Mouse (Mus musculus): Measurements from ENCODE around the gene Rbm17. TPM values are rescaled to one million over a fixed set of nuclear protein-coding genes. Genes with fewer than 3 reads are reported as not detected.
"Not testable (repeated sequence)": the region's sequence is repeated elsewhere in the genome, so short reads cannot be mapped to it uniquely, and the experiment has no call there.

Gene Rbm17
- polyA plus RNA-seq, 1 experiment from 2014 or later: 58.1 TPM

DNA sequence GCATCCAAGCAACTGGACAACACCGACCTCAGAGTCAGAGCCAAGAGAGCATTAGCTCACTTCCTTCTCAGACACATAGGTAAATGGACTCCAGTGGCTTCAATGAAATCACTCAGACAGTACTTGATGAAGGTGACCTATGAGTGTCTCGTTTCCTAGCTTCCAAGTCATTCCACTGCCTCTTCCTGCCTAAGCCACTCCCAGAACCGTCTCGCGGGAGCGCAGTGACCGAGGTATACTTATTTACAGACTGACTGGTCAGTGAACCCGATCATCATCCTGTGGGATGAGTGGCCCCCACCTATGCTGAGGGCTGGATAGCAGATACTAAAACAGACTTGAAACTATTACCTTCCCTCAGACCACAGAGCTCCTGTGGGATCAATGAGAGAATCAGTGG is 57.9 kb downstream of the Rbm17 start:
- ATAC-seq: no peak
- H3K27me3 ChIP-seq (replicated peaks; ENCODE audit: control insufficient read depth, insufficient read depth, low read length): no peaks in the 10 kb centered on the region
- H3K36me3 ChIP-seq (ENCODE audit: control insufficient read depth, insufficient read depth): no peaks in the 10 kb centered on the region
- no peak overlapping the region for H3K4me2 ChIP-seq (replicated peaks; ENCODE audit: low read depth)
- no peak overlapping the region for H3K9ac ChIP-seq (ENCODE audit: low read depth, low read length)
- WGBS: 80% methylated on average over 8 of the region's 8 CpGs
- H3K9me3 ChIP-seq (ENCODE audit: control insufficient read depth): no peaks in the 10 kb centered on the region
- no peaks in the 10 kb centered on the region for H3K4me1 ChIP-seq (replicated peaks; ENCODE audit: control insufficient read depth, insufficient read depth, low read length)
- no peak overlapping the region for H3K4me3 ChIP-seq (ENCODE audit: low read depth, low read length)
- no peak overlapping the region for H3K27ac ChIP-seq (ENCODE audit: low read depth, low read length)
- TF ChIP-seq CTCF (IDR thresholded peaks at IDR 0.05; ENCODE audit: low read depth): no peak

DNA sequence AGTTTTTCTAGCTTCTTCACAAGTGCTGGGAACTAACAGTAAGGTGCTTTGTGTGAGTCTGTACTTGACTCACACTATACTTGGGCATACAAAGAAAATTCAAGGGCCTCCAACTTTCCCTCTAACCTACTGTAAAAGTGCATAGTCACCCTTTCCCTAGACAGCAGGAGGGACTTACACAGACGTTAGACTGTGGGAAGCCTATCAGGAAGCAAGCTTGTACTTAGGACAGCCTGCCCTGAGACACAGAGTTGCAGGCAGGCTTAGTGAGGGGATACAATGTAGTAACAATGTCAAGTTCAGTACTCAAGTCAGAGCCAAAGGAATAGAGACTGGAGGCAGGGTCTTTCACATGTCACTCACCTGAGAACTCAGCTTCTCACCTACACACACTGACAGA is 58.6 kb downstream of the Rbm17 start:
- ATAC-seq: no peak; the same call in 1 of the 2 replicates
- H3K4me2 ChIP-seq (replicated peaks; ENCODE audit: low read depth): no peak overlapping the region
- H3K27ac ChIP-seq (ENCODE audit: low read depth, low read length): no peak overlapping the region
- TF ChIP-seq CTCF (IDR thresholded peaks at IDR 0.05; ENCODE audit: low read depth): no peak
- WGBS: 18% methylated on average over 1 of the region's 1 CpGs
- no peaks in the 10 kb centered on the region for H3K9me3 ChIP-seq (ENCODE audit: control insufficient read depth)
- H3K9ac ChIP-seq (ENCODE audit: low read depth, low read length): no peak overlapping the region
- no peaks in the 10 kb centered on the region for H3K4me1 ChIP-seq (replicated peaks; ENCODE audit: control insufficient read depth, insufficient read depth, low read length)
- no peaks in the 10 kb centered on the region for H3K36me3 ChIP-seq (ENCODE audit: control insufficient read depth, insufficient read depth)
- no peak overlapping the region for H3K4me3 ChIP-seq (ENCODE audit: low read depth, low read length)
- H3K27me3 ChIP-seq (replicated peaks; ENCODE audit: control insufficient read depth, insufficient read depth, low read length): no peaks in the 10 kb centered on the region

- TF ChIP-seq CTCF (IDR thresholded peaks at IDR 0.05; ENCODE audit: low read depth): no peak
- no peak overlapping the region for H3K27ac ChIP-seq (ENCODE audit: low read depth, low read length)
- no peaks in the 10 kb centered on the region for H3K4me1 ChIP-seq (replicated peaks; ENCODE audit: control insufficient read depth, insufficient read depth, low read length)
- H3K9ac ChIP-seq (ENCODE audit: low read depth, low read length): no peak overlapping the region
- no peaks in the 10 kb centered on the region for H3K36me3 ChIP-seq (ENCODE audit: control insufficient read depth, insufficient read depth)
- H3K4me3 ChIP-seq (ENCODE audit: low read depth, low read length): no peak overlapping the region
- ATAC-seq: no peak
- no peaks in the 10 kb centered on the region for H3K27me3 ChIP-seq (replicated peaks; ENCODE audit: control insufficient read depth, insufficient read depth, low read length)
- WGBS: 62% methylated on average over 5 of the region's 5 CpGs
- no peaks in the 10 kb centered on the region for H3K9me3 ChIP-seq (ENCODE audit: control insufficient read depth)
- no peak overlapping the region for H3K4me2 ChIP-seq (replicated peaks; ENCODE audit: low read depth)
These were observed 59.6 kb downstream of the Rbm17 start for GRCm38 (mm10) chr2:11544342-11544741.

- no peaks in the 10 kb centered on the region for H3K4me1 ChIP-seq (replicated peaks; ENCODE audit: control insufficient read depth, insufficient read depth, low read length)
- no peaks in the 10 kb centered on the region for H3K27me3 ChIP-seq (replicated peaks; ENCODE audit: control insufficient read depth, insufficient read depth, low read length)
- H3K27ac ChIP-seq (ENCODE audit: low read depth, low read length): no peak overlapping the region
- no peak for TF ChIP-seq CTCF (IDR thresholded peaks at IDR 0.05; ENCODE audit: low read depth)
- 72% methylated on average over 7 of the region's 7 CpGs for WGBS
- H3K4me3 ChIP-seq (ENCODE audit: low read depth, low read length): no peak overlapping the region
- no peaks in the 10 kb centered on the region for H3K36me3 ChIP-seq (ENCODE audit: control insufficient read depth, insufficient read depth)
- no peak overlapping the region for H3K9ac ChIP-seq (ENCODE audit: low read depth, low read length)
- ATAC-seq: no peak
- H3K9me3 ChIP-seq (ENCODE audit: control insufficient read depth): no peaks in the 10 kb centered on the region
- no peak overlapping the region for H3K4me2 ChIP-seq (replicated peaks; ENCODE audit: low read depth)
These were observed 60.8 kb downstream of the Rbm17 start for GRCm38 (mm10) chr2:11543158-11543557.

- Histone ChIP-seq H3K36me3 (ENCODE audit: control insufficient read depth, insufficient read depth) (no peaks in the 10 kb centered on the region), H3K4me1 (replicated peaks; ENCODE audit: control insufficient read depth, insufficient read depth, low read length) (no peaks in the 10 kb centered on the region), H3K27me3 (replicated peaks; ENCODE audit: control insufficient read depth, insufficient read depth, low read length) (no peaks in the 10 kb centered on the region), H3K4me3 (ENCODE audit: low read depth, low read length) (no peak overlapping the region), H3K9ac (ENCODE audit: low read depth, low read length) (no peak overlapping the region), H3K27ac (ENCODE audit: low read depth, low read length) (no peak overlapping the region), H3K9me3 (ENCODE audit: control insufficient read depth) (no peaks in the 10 kb centered on the region), H3K4me2 (replicated peaks; ENCODE audit: low read depth) (no peak overlapping the region)
- WGBS: 86% methylated on average over 1 of the region's 1 CpGs
- TF ChIP-seq CTCF (IDR thresholded peaks at IDR 0.05; ENCODE audit: low read depth): peak; percentile 92
- ATAC-seq: peak; percentile 67; the same call in 1 of the 2 replicates
These were observed 61.3 kb downstream of the Rbm17 start for GRCm38 (mm10) chr2:11542640-11543039.

DNA sequence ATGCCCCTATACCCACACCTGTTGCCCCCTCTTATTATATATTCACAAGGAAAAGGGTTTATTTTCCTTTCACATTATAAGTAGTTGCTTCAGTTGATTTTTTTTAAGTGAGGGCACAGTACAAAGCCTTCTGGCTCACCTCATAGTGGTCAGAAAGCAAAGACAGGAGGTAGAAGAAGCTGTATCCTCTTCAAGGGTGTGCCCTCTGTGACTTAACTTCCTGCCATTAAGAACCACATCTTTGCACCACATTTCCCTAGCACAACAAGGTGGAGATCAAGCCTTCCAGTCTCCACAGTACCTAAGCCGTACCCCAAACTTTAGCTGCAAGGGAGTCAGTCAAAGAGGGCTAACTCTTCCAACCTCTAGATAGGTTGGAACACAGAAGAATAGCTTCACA is 61.8 kb downstream of the Rbm17 start:
- Histone ChIP-seq H3K36me3 (ENCODE audit: control insufficient read depth, insufficient read depth) (no peaks in the 10 kb centered on the region), H3K4me1 (replicated peaks; ENCODE audit: control insufficient read depth, insufficient read depth, low read length) (no peaks in the 10 kb centered on the region)
- WGBS: 96% methylated on average over 1 of the region's 1 CpGs

DNA sequence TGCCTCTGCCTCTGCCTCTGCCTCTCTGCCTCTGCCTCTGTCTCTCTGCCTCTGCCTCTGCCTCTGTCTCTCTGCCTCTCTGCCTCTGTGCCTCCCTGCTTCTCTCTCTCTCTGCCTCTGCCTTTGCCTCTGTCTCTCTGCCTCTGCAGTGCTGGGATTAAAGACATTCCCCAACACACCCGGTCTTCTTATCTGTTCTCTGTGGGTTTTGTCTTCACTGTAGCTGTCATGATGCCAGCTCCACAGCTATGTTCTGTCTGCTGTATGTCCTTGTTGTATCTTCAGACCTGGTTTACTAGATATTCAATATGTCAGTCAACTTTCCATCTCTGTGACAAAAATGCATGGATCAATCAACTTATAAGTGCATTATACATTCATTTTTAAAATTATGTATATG is 62.4 kb downstream of the Rbm17 start:
- not testable (repeated sequence) for H3K4me3 ChIP-seq (ENCODE audit: low read depth, low read length); H3K36me3 ChIP-seq (ENCODE audit: control insufficient read depth, insufficient read depth); H3K4me1 ChIP-seq (replicated peaks; ENCODE audit: control insufficient read depth, insufficient read depth, low read length); H3K9me3 ChIP-seq (ENCODE audit: control insufficient read depth); H3K27me3 ChIP-seq (replicated peaks; ENCODE audit: control insufficient read depth, insufficient read depth, low read length); H3K4me2 ChIP-seq (replicated peaks; ENCODE audit: low read depth); ATAC-seq; H3K9ac ChIP-seq (ENCODE audit: low read depth, low read length); H3K27ac ChIP-seq (ENCODE audit: low read depth, low read length)
- WGBS: 36% methylated on average over 1 of the region's 1 CpGs

More for the DNA sequence above, 61.8 kb downstream of the Rbm17 start:
- no peaks in the 10 kb centered on the region for H3K9me3 ChIP-seq (ENCODE audit: control insufficient read depth)
- no peak for ATAC-seq
- no peak overlapping the region for H3K9ac ChIP-seq (ENCODE audit: low read depth, low read length)
- H3K27me3 ChIP-seq (replicated peaks; ENCODE audit: control insufficient read depth, insufficient read depth, low read length): no peaks in the 10 kb centered on the region
- no peak overlapping the region for H3K27ac ChIP-seq (ENCODE audit: low read depth, low read length)
- no peak for TF ChIP-seq CTCF (IDR thresholded peaks at IDR 0.05; ENCODE audit: low read depth)
- no peak overlapping the region for H3K4me2 ChIP-seq (replicated peaks; ENCODE audit: low read depth)
- no peak overlapping the region for H3K4me3 ChIP-seq (ENCODE audit: low read depth, low read length)

Data from intestine, postnatal 0 days (tissue).